Mouse (Mus musculus): ENCODE data around the gene Zp1.

DNA sequence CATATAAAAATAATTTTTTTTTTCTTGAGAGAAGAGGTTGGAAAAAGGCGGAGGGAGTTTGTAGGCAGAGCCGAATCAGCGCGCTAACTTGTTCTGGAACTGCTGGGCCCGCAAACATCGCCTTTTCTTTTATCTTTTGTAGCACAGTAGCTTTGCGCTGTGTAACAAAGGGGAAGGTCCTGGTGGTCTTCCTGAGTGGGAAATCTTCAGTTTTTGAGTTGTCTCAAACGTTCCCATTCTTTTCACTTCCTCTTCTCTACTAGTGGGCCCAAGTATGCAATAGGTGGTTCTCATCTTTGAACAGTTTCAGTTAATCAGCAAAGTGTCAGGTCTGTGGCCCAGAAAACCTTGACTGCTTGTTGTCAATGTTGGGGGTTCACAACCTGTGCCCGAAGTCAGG lies 29.1 kb upstream of the Zp1 start:
- TF ChIP-seq CTCF (IDR thresholded peaks at IDR 0.05; ENCODE audit: low read depth) (no peak), EP300 (IDR thresholded peaks at IDR 0.05; ENCODE audit: low read depth) (no peak)
